Mouse (Mus musculus) kidney, adult 2 months (tissue): ENCODE results near the gene Got1. TPM values are rescaled to one million over a fixed set of nuclear protein-coding genes. Genes with fewer than 3 reads are reported as not detected.
"Not testable (repeated sequence)": the region's sequence is repeated elsewhere in the genome, so short reads cannot be mapped to it uniquely, and the experiment has no call there.

Experiments
- DNase-seq: peaks from one replicate; pipeline ENCODE4 v3.0.0; 2021
- H3K27ac ChIP-seq: fragments of 200-500 bp; 2 replicates; pipeline ENCODE4 v1.5.1; 2012; ENCODE audit warnings: low read depth, low read length, control low read depth, inconsistent platforms; ENCODE audit not compliant: insufficient read depth
- H3K27me3 ChIP-seq: fragments of 200-500 bp; replicated peaks from 2 replicates; pipeline ENCODE4 v1.6.1; 2012; ENCODE audit warnings: mild to moderate bottlenecking, moderate library complexity, low read length, inconsistent platforms; ENCODE audit not compliant: control insufficient read depth, insufficient read depth
- H3K36me3 ChIP-seq: fragments of 200-500 bp; 2 replicates; pipeline ENCODE4 v1.6.1; 2012; ENCODE audit warnings: mild to moderate bottlenecking, moderate library complexity, low read length, inconsistent platforms; ENCODE audit not compliant: control insufficient read depth, insufficient read depth
- H3K4me1 ChIP-seq: fragments of 200-500 bp; 2 replicates; pipeline ENCODE4 v1.6.1; 2011; ENCODE audit warnings: low read length; ENCODE audit not compliant: control insufficient read depth, insufficient read depth
- H3K4me3 ChIP-seq: fragments of 200-500 bp; 2 replicates; pipeline ENCODE4 v1.5.1; 2011; ENCODE audit warnings: mild to moderate bottlenecking, low read depth, low read length, control low read depth; ENCODE audit not compliant: insufficient read depth
- CTCF ChIP-seq: fragments of 200-500 bp; conservative IDR thresholded peaks from 2 replicates; pipeline ENCODE4 v1.5.1; 2011; ENCODE audit warnings: low read depth, mild to moderate bottlenecking, control low read depth, low read length, moderate library complexity, mixed read lengths; ENCODE audit not compliant: insufficient read depth, insufficient read length
- POLR2A ChIP-seq: fragments of 200-500 bp; IDR thresholded peaks from one replicate; pipeline ENCODE4 v1.6.1; 2011; ENCODE audit warnings: low read depth, low read length, control low read depth
- WGBS: fragments of 180-500 bp; shearing (Covaris S2); methylation state at CpG from one replicate; pipeline ENCODE4 v1.1.7; 2018; 5-methylcytosine and 5-hydroxymethylcytosine counted together
- polyA plus RNA-seq: library from polyadenylated mRNA; depleted of rRNA; stranded (reverse); fragments of >200 nt; gene quantifications from 2 replicates; pipeline ENCODE4 v1.2.3, GENCODE M21; 2012

Got1 gene
- polyA plus RNA-seq, 1 experiment: 118 TPM

GRCm38 (mm10) chr19:43502630-43503029, 21.8 kb downstream of the Got1 start:
- WGBS: 43% methylated on average over 11 of the region's 11 CpGs
- H3K27ac ChIP-seq: no peak overlapping the region
- H3K4me1 ChIP-seq: peaks cover 4% of the 10 kb centered on the region; the same call in 1 of the 2 replicates
- no peaks in the 10 kb centered on the region for H3K27me3 ChIP-seq
- TF ChIP-seq POLR2A (no peak), CTCF (no peak)
- H3K4me3 ChIP-seq: no peak overlapping the region
- DNase-seq: peak; percentile 49
- peaks cover 3% of the 10 kb centered on the region for H3K36me3 ChIP-seq

GRCm38 (mm10) chr19:43498874-43499273, 25.5 kb downstream of the Got1 start:
- TF ChIP-seq POLR2A (no peak), CTCF (no peak)
- H3K4me3 ChIP-seq: no peak overlapping the region
- 47% methylated on average over 7 of the region's 7 CpGs for WGBS
- H3K36me3 ChIP-seq: peaks cover 3% of the 10 kb centered on the region
- H3K4me1 ChIP-seq: peaks cover 4% of the 10 kb centered on the region; the same call in 1 of the 2 replicates
- no peak overlapping the region for H3K27ac ChIP-seq
- DNase-seq: peak; percentile 52
- no peaks in the 10 kb centered on the region for H3K27me3 ChIP-seq

- DNase-seq: no peak
- H3K4me3 ChIP-seq: no peak overlapping the region
- peaks cover 2% of the 10 kb centered on the region for H3K36me3 ChIP-seq
- 85% methylated on average over 7 of the region's 7 CpGs for WGBS
- H3K27me3 ChIP-seq: no peaks in the 10 kb centered on the region
- no peak for TF ChIP-seq POLR2A
- TF ChIP-seq CTCF: no peak
- H3K27ac ChIP-seq: no peak overlapping the region
- peaks cover 4% of the 10 kb centered on the region; the same call in 1 of the 2 replicates for H3K4me1 ChIP-seq
Measured at GRCm38 (mm10) chr19:43497440-43497839, 27.0 kb downstream of the Got1 start.

DNA sequence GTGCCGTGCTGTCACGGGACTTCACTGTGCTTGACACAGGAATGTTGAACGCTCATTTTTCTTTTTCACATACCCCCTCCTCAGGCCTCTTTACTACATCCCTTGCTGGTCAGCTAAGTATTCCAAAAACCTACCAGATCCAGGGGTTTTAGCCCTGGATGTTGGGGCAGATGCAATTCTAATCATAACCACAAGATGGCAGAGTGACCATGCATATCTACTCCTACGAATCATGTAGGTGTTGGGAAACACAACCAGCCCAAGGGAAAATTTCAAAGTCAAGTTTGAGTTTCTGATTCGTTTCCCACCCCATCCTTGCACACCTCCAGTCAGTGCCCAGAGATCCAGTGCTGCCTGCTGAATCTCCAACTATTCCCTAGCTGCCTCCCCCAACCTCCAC, 28.6 kb downstream of the Got1 start:
- TF ChIP-seq CTCF (peak; percentile 30; the same call in 1 of the 2 replicates), POLR2A (no peak)
- WGBS: 16% methylated on average over 5 of the region's 5 CpGs
- Histone ChIP-seq H3K27me3 (no peaks in the 10 kb centered on the region), H3K36me3 (no peaks in the 10 kb centered on the region; the same call in 1 of the 2 replicates), H3K4me1 (peaks cover 4% of the 10 kb centered on the region; the same call in 1 of the 2 replicates), H3K4me3 (no peak overlapping the region), H3K27ac (no peak overlapping the region)
- DNase-seq: peak; percentile 71

DNA sequence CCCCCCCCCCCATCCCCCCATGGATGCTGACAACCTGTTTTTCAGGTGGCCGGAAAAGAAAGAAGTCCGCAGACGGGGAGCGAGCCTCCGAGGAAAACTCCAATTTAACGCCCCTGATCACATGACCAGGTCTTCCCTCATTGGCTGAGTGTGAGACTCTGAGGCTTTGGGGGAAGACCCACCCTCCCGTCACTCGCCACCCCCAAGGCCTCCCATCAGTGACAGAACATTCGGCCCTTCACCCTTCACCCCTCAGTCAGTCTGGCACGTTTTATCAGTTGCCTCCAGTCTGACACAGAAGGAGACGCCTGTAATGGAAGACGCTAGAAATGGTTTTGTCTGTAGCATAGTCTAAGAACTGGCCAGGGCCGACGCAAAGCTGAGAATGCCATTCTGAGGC, 29.5 kb downstream of the Got1 start:
- Histone ChIP-seq H3K36me3 (no peaks in the 10 kb centered on the region), H3K4me3 (no peak overlapping the region), H3K27me3 (no peaks in the 10 kb centered on the region), H3K4me1 (peaks cover 4% of the 10 kb centered on the region; the same call in 1 of the 2 replicates), H3K27ac (no peak overlapping the region)
- 33% methylated on average over 14 of the region's 14 CpGs for WGBS
- no peak for TF ChIP-seq POLR2A
- TF ChIP-seq CTCF: no peak
- DNase-seq: no peak

- Histone ChIP-seq H3K27ac (no peak overlapping the region), H3K4me3 (no peak overlapping the region), H3K36me3 (no peaks in the 10 kb centered on the region), H3K4me1 (peaks cover 4% of the 10 kb centered on the region; the same call in 1 of the 2 replicates), H3K27me3 (no peaks in the 10 kb centered on the region)
- no peak for DNase-seq
- 66% methylated on average over 6 of the region's 6 CpGs for WGBS
- TF ChIP-seq POLR2A: no peak
- no peak for TF ChIP-seq CTCF
Measured at GRCm38 (mm10) chr19:43493878-43494277, 30.5 kb downstream of the Got1 start.

DNA sequence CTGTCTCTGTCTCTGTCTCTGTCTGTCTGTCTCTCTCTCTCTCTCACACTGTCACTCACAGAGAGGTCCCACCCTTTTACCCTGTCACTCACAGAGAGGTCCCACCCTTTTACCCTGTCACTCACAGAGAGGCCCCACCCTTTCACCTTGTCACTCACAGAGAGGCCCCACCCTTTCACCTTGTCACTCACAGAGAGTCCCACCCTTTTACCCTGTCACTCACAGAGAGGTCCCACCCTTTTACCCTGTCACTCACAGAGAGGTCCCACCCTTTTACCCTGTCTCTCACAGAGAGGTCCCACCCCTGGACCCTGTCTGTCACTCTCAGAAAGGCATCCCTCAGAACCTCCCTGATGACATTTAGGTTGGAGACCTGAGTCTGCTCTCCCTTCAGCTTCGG, 31.1 kb downstream of the Got1 start:
- not testable (repeated sequence) for DNase-seq, H3K27ac ChIP-seq, H3K4me3 ChIP-seq, H3K4me1 ChIP-seq, H3K36me3 ChIP-seq, H3K27me3 ChIP-seq
- WGBS: 87% methylated on average over 1 of the region's 1 CpGs

- DNase-seq: peak; percentile 78
- TF ChIP-seq POLR2A (no peak), CTCF (peak; percentile 36)
- Histone ChIP-seq H3K27me3 (no peaks in the 10 kb centered on the region), H3K36me3 (no peaks in the 10 kb centered on the region), H3K27ac (no peak overlapping the region), H3K4me3 (no peak overlapping the region), H3K4me1 (no peaks in the 10 kb centered on the region)
- 40% methylated on average over 3 of the region's 3 CpGs for WGBS
Measured at GRCm38 (mm10) chr19:43487429-43487828, 37.0 kb downstream of the Got1 start.
